Mouse (Mus musculus): ENCODE measurements around the gene Wnk4. TPM values are rescaled to one million over a fixed set of nuclear protein-coding genes. Genes with fewer than 3 reads are reported as not detected.

Gene Wnk4
- polyA plus RNA-seq (2015; fragmentation: Nextera tagmentation; extraction: Ambion mirVana), result 10.6 and 14.6 TPM in 2 replicates

DNA sequence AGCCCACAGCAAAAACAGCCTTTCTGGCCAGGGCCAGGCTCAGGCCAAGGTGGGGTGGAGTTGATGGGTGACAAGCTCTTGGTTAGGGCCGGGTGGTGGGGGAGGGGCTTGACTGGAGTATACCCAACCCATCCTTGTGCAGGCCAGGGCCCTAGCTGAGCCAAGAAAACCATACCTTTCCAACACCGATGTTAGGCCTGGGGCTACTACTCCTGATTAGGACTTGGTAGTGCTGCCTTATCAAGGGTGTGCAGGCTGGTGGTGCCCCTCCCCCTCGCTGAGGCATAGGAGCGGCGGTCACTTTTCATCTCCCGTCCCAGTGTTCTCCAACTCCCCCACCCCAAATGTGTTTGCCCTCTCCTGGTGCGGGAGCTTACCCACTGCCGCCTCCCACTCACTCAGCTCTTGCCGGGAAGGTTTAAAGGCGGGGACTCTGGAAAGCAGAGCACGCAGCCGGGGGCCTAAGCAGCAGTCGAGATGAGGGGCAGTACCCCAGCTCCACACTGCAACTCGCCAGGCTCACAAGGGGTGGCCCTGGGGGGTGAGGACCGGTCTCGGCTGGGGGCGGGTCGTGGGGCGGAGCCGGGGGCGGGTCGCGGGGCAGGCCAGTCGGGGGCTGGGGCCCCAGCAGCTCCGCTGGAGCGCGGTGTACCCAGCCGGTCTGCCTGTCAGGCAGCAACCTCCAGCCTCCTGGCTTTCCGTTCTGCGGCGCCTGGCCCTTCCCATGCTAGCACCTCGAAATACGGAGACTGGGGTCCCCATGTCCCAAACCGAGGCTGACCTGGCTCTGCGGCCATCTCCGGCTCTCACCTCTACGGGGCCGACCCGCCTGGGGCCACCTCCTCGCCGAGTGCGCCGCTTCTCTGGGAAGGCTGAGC is at the start of gene Wnk4:
Gene Wnk4, plus strand, starts transcription at position 620 of the 878 bp plus-strand sequence.
- WGBS, result under 1% methylated on average over 40 of the region's 43 CpGs
- H3K4me3 ChIP-seq (ENCODE audit: low read depth, low read length), result peak within 1 kb of the TSS; percentile 56
- H3K27me3 ChIP-seq (replicated peaks; ENCODE audit: insufficient read depth, low read length), result peaks cover 10% of the 10 kb centered on the region; the same call in 1 of the 2 replicates
- peak within 1 kb of the TSS; percentile 58 for H3K9ac ChIP-seq (replicated peaks; ENCODE audit: low read depth)
- 0 out of 2 replicates have a peak within 1 kb of the TSS, but pooled peaks have one; percentile 32 for H3K27ac ChIP-seq (ENCODE audit: low read length)
- no peaks in the 10 kb centered on the region; the same call in 1 of the 2 replicates for H3K36me3 ChIP-seq (ENCODE audit: insufficient read depth, low read length)
- ATAC-seq, result peak; percentile 85
- H3K4me1 ChIP-seq (ENCODE audit: insufficient read depth, low read depth, low read length), result peaks cover 18% of the 10 kb centered on the region; the same call in 1 of the 2 replicates
- H3K4me2 ChIP-seq (replicated peaks; ENCODE audit: low read depth, low read length), result peak within 1 kb of the TSS; percentile 98
- peak; percentile 72 for DNase-seq (ENCODE audit: low spot score)
- no peaks in the 10 kb centered on the region for H3K9me3 ChIP-seq (ENCODE audit: low read length)
- TF ChIP-seq EP300 (IDR thresholded peaks at IDR 0.05) (no peak), CTCF (IDR thresholded peaks at IDR 0.05) (no peak)

DNA sequence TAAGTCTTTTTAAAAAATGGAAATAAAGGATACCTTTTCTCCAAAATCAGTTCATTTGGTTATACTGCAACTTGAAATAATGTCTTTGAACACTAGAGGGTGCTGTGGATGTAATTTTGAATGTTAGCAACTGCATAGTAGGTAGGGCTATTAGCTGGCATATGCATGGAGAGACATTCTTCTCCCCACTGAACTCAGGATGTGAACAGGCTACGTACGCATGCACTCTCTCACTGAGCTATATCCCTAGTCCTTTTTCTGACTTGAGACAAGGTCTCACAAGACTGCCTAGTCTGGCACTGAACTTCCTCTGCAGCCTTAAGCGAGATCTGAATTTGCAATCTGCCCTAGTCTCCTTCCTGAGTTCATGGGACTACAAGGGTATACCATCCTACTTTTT is 48.4 kb upstream of the Wnk4 start:
- ATAC-seq (peak; percentile 92), DNase-seq (ENCODE audit: low spot score) (peak; percentile 91)

DNA sequence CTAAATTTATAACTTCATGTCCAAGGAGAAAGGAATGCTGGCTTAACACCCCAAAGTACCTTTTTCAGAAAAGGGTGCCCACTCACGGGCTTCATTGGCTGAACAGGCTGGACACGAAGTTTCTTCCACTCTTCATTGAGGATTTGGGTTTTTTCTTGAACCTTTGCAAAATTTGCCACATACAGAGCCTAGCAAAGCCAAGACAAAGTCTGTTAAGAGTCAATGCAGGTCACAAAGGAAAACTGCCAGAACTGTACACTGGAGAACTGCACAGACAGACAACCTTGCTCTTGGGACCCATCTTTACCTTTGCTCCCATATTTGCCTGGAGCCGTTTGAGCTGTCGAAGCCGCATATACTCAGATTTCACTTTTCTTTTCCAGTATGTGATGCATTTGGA is 43.4 kb upstream of the Wnk4 start:
- DNase-seq (ENCODE audit: low spot score), result no peak
- H3K9ac ChIP-seq (replicated peaks; ENCODE audit: low read depth), result no peak overlapping the region
- peaks cover 28% of the 10 kb centered on the region for H3K36me3 ChIP-seq (ENCODE audit: insufficient read depth, low read length)
- no peaks in the 10 kb centered on the region for H3K27me3 ChIP-seq (replicated peaks; ENCODE audit: insufficient read depth, low read length)
- no peak for ATAC-seq
- no peak overlapping the region for H3K4me3 ChIP-seq (ENCODE audit: low read depth, low read length)
- H3K4me1 ChIP-seq (ENCODE audit: insufficient read depth, low read depth, low read length), result no peaks in the 10 kb centered on the region
- WGBS, result 95% methylated on average over 5 of the region's 5 CpGs
- H3K9me3 ChIP-seq (ENCODE audit: low read length), result no peaks in the 10 kb centered on the region
- TF ChIP-seq CTCF (IDR thresholded peaks at IDR 0.05), result no peak
- no peak for TF ChIP-seq EP300 (IDR thresholded peaks at IDR 0.05)
- no peak overlapping the region for H3K27ac ChIP-seq (ENCODE audit: low read length)
- H3K4me2 ChIP-seq (replicated peaks; ENCODE audit: low read depth, low read length), result no peak overlapping the region

More for the DNA sequence above, 48.4 kb upstream of the Wnk4 start:
- no peak overlapping the region for H3K4me3 ChIP-seq (ENCODE audit: low read depth, low read length)
- H3K9me3 ChIP-seq (ENCODE audit: low read length), result no peaks in the 10 kb centered on the region
- H3K36me3 ChIP-seq (ENCODE audit: insufficient read depth, low read length), result peaks cover 52% of the 10 kb centered on the region
- no peak overlapping the region for H3K4me2 ChIP-seq (replicated peaks; ENCODE audit: low read depth, low read length)
- peak; percentile 86 for TF ChIP-seq CTCF (IDR thresholded peaks at IDR 0.05)
- TF ChIP-seq EP300 (IDR thresholded peaks at IDR 0.05), result no peak
- no peaks in the 10 kb centered on the region for H3K4me1 ChIP-seq (ENCODE audit: insufficient read depth, low read depth, low read length)
- no peaks in the 10 kb centered on the region for H3K27me3 ChIP-seq (replicated peaks; ENCODE audit: insufficient read depth, low read length)
- no peak overlapping the region for H3K9ac ChIP-seq (replicated peaks; ENCODE audit: low read depth)
- 30% methylated on average over 3 of the region's 3 CpGs for WGBS
- H3K27ac ChIP-seq (ENCODE audit: low read length), result 0 out of 2 replicates have a peak overlapping the region, but pooled peaks have one; percentile 32

DNA sequence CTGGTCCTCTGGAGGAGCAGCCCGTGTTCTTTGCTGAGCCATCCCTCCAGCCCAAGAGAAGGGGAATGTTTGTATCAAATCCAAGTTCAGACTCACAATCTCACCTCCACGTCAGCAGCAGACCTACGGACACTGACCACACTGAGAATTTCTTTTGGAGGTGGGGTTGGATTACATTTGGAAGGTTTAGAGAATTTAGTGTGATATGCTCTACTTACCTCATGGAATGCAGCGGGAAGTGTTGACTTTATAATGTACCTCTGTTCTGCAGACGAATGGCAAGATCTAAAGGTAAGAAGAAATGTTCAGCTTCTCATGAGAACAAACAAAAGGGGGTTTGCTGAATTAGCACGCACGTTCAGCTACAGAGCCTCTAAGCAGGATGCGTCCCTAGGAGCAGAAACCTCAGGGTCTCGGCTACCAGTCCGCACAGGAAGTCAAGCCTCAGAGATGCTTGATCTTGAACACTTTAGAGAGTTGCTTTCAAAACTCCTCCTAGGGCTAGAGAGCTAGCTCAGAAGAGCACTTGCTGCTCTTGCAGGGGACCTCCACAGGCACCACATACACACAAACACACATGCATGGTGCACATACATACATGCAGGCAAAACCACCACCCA is 41.8 kb upstream of the Wnk4 start:
- Histone ChIP-seq H3K4me3 (ENCODE audit: low read depth, low read length) (no peak overlapping the region), H3K4me1 (ENCODE audit: insufficient read depth, low read depth, low read length) (no peaks in the 10 kb centered on the region), H3K27me3 (replicated peaks; ENCODE audit: insufficient read depth, low read length) (no peaks in the 10 kb centered on the region), H3K27ac (ENCODE audit: low read length) (no peak overlapping the region), H3K36me3 (ENCODE audit: insufficient read depth, low read length) (peaks cover 20% of the 10 kb centered on the region; the same call in 1 of the 2 replicates), H3K4me2 (replicated peaks; ENCODE audit: low read depth, low read length) (no peak overlapping the region), H3K9ac (replicated peaks; ENCODE audit: low read depth) (no peak overlapping the region), H3K9me3 (ENCODE audit: low read length) (no peaks in the 10 kb centered on the region)
- ATAC-seq, result no peak
- 58% methylated on average over 10 of the region's 10 CpGs for WGBS
- DNase-seq (ENCODE audit: low spot score), result no peak
- no peak for TF ChIP-seq CTCF (IDR thresholded peaks at IDR 0.05)
- TF ChIP-seq EP300 (IDR thresholded peaks at IDR 0.05), result no peak

DNA sequence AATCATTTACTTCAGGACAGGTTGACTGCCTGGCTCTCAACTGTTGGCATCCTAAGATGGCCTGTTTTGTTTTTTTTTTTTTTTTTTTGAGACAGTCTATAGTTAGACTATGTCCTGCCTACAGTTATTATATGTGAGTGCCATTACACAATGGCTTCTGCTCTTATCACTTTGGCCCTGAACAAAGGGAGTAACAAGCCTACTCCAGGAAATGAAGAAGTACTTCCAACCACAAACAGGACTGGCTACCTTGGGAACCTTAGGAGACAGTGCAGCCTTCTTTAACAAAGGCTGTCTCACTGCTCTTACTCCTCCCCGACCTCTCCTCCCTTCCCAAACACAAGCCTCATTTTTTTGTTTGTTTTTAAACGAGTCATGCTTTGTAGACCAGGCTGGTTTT is 39.5 kb upstream of the Wnk4 start:
- DNase-seq (ENCODE audit: low spot score), result peak; percentile 21
- peak; percentile 39; the same call in 1 of the 2 replicates for ATAC-seq
- H3K4me3 ChIP-seq (ENCODE audit: low read depth, low read length), result no peak overlapping the region
- no peak overlapping the region for H3K4me2 ChIP-seq (replicated peaks; ENCODE audit: low read depth, low read length)
- H3K27me3 ChIP-seq (replicated peaks; ENCODE audit: insufficient read depth, low read length), result no peaks in the 10 kb centered on the region
- no peaks in the 10 kb centered on the region for H3K9me3 ChIP-seq (ENCODE audit: low read length)
- TF ChIP-seq EP300 (IDR thresholded peaks at IDR 0.05) (no peak), CTCF (IDR thresholded peaks at IDR 0.05) (no peak)
- H3K36me3 ChIP-seq (ENCODE audit: insufficient read depth, low read length), result peaks cover under 1% of the 10 kb centered on the region; the same call in 1 of the 2 replicates
- H3K9ac ChIP-seq (replicated peaks; ENCODE audit: low read depth), result no peak overlapping the region
- WGBS, result 14% methylated on average over 2 of the region's 2 CpGs
- H3K27ac ChIP-seq (ENCODE audit: low read length), result peak overlapping the region; percentile 65
- no peaks in the 10 kb centered on the region; the same call in 1 of the 2 replicates for H3K4me1 ChIP-seq (ENCODE audit: insufficient read depth, low read depth, low read length)

Measured in lung, postnatal 0 days (tissue).